Mouse (Mus musculus) spleen, adult 2 months (tissue): ENCODE results near the gene Iqcf4. TPM values are rescaled to one million over a fixed set of nuclear protein-coding genes. Genes with fewer than 3 reads are reported as not detected.
"Not testable (repeated sequence)": the region's sequence is repeated elsewhere in the genome, so short reads cannot be mapped to it uniquely, and the experiment has no call there.

ENCODE experiments used
- DNase-seq, 2 experiments: peaks; one replicate each; pipeline versions ENCODE4 v3.0.0 to v3.0.0-alpha.2; 2012 to 2021; ENCODE audit warnings: low spot score in 2 of 2, low read depth in 1 of 2
- H3K27ac ChIP-seq: fragments of 200-500 bp; 2 replicates; pipeline ENCODE4 v1.5.1; 2012; ENCODE audit warnings: low read length, inconsistent platforms; ENCODE audit not compliant: insufficient read depth
- H3K27me3 ChIP-seq: fragments of 200-500 bp; 2 replicates; pipeline ENCODE4 v1.6.1; 2012; ENCODE audit warnings: mild to moderate bottlenecking, moderate library complexity, low read length, inconsistent platforms; ENCODE audit not compliant: control insufficient read depth, insufficient read depth
- H3K36me3 ChIP-seq: fragments of 200-500 bp; 2 replicates; pipeline ENCODE4 v1.6.1; 2012; ENCODE audit warnings: mild to moderate bottlenecking, low read length, inconsistent platforms; ENCODE audit not compliant: control insufficient read depth, insufficient read depth
- H3K4me1 ChIP-seq: fragments of 200-500 bp; 2 replicates; pipeline ENCODE4 v1.6.1; 2011; ENCODE audit warnings: inconsistent platforms; ENCODE audit not compliant: control insufficient read depth, insufficient read depth, insufficient read length
- H3K4me3 ChIP-seq: fragments of 200-500 bp; 2 replicates; pipeline ENCODE4 v1.5.1; 2011; ENCODE audit warnings: mild to moderate bottlenecking, inconsistent platforms; ENCODE audit not compliant: insufficient read depth, insufficient read length; ENCODE audit errors: extremely low read depth
- CTCF ChIP-seq: fragments of 200-500 bp; IDR thresholded peaks from 2 replicates; pipeline ENCODE4 v1.5.1; 2011; ENCODE audit warnings: mild to moderate bottlenecking, inconsistent platforms; ENCODE audit not compliant: insufficient read depth, insufficient read length, insufficient replicate concordance; ENCODE audit errors: extremely low read depth
- POLR2A ChIP-seq: fragments of 200-500 bp; IDR thresholded peaks from 2 replicates; pipeline ENCODE4 v1.6.1; 2011; ENCODE audit warnings: low read depth, low read length, inconsistent platforms
- WGBS: fragments of 180-500 bp; shearing (Covaris S2); methylation state at CpG from one replicate; pipeline ENCODE4 v1.1.7; 2018; 5-methylcytosine and 5-hydroxymethylcytosine counted together
- polyA plus RNA-seq: library from polyadenylated mRNA; depleted of rRNA; stranded (reverse); fragments of >200 nt; gene quantifications from 2 replicates; pipeline ENCODE4 v1.2.3, GENCODE M21; 2012

Iqcf4 gene
- polyA plus RNA-seq, 1 experiment, result not detected

DNA sequence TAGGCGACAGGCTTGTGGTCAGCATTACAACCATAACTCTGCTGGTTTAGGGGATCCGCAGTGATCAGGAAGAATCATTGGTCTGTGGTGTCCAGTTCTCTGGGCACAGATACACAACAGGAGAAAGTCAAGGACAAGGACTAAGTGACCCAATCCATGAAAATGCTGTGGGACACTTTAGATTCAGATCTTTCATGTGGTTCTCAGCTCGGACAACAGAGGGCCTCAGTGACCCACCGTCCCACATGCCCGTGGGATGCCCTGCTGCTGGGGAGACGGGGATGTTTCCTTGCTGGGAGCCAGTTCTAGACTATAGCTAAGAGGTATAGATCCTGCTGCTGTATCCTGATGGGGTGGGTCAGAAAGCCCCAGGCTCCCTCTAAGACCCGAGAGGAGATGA, 27.7 kb upstream of the Iqcf4 start:
- Histone ChIP-seq H3K4me1 (no peaks in the 10 kb centered on the region), H3K27me3 (no peaks in the 10 kb centered on the region), H3K4me3 (no peak overlapping the region), H3K27ac (no peak overlapping the region), H3K36me3 (no peaks in the 10 kb centered on the region)
- 46% methylated on average over 7 of the region's 7 CpGs for WGBS
- TF ChIP-seq CTCF (no peak), POLR2A (no peak)
- no peak for DNase-seq

- WGBS, result 78% methylated on average over 7 of the region's 7 CpGs
- TF ChIP-seq CTCF (no peak), POLR2A (no peak)
- DNase-seq, result no peak
- H3K27ac ChIP-seq, result no peak overlapping the region
- no peaks in the 10 kb centered on the region for H3K36me3 ChIP-seq
- no peak overlapping the region for H3K4me3 ChIP-seq
- H3K4me1 ChIP-seq, result no peaks in the 10 kb centered on the region
- no peaks in the 10 kb centered on the region for H3K27me3 ChIP-seq
These were observed 25.0 kb upstream of the Iqcf4 start for GRCm38 (mm10) chr9:106595836-106596235.

- H3K4me1 ChIP-seq, H3K36me3 ChIP-seq, H3K4me3 ChIP-seq, H3K27me3 ChIP-seq, DNase-seq, H3K27ac ChIP-seq: not testable (repeated sequence)
- WGBS, result 35% methylated on average over 4 of the region's 4 CpGs
These were observed 24.6 kb upstream of the Iqcf4 start for GRCm38 (mm10) chr9:106595402-106595801.

GRCm38 (mm10) chr9:106592158-106592557, 21.4 kb upstream of the Iqcf4 start:
- H3K36me3 ChIP-seq, result no peaks in the 10 kb centered on the region
- no peaks in the 10 kb centered on the region for H3K4me1 ChIP-seq
- 88% methylated on average over 5 of the region's 5 CpGs for WGBS
- DNase-seq, result no peak
- no peak overlapping the region for H3K27ac ChIP-seq
- TF ChIP-seq POLR2A (no peak), CTCF (no peak)
- H3K4me3 ChIP-seq, result no peak overlapping the region
- H3K27me3 ChIP-seq, result no peaks in the 10 kb centered on the region

DNA sequence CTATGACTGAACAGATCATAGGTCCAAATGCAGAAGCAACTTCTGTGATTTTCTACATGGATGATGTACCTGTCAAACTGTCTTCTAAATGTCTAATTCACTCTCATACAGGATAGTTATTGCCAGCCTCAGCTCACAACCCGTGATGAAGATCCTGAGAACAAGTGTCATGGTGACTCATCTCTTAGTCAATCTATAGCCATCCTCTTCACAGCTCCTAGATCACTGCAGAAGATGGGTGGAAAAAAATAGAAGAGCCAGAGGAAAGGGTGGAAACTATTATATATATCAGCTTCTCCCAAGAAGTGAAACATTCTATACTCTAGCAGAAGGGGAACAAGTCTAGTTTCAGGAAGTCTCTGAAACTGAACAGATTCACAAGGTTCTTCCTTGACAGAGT, 11.8 kb upstream of the Iqcf4 start:
- Histone ChIP-seq H3K27ac (no peak overlapping the region), H3K4me3 (no peak overlapping the region), H3K27me3 (no peaks in the 10 kb centered on the region), H3K36me3 (no peaks in the 10 kb centered on the region), H3K4me1 (no peaks in the 10 kb centered on the region)
- TF ChIP-seq POLR2A (no peak), CTCF (no peak)
- no peak for DNase-seq
- WGBS, result 69% methylated on average over 1 of the region's 1 CpGs

GRCm38 (mm10) chr9:106580016-106580415, 9.2 kb upstream of the Iqcf4 start:
- WGBS, result 80% methylated on average over 7 of the region's 7 CpGs
- H3K4me3 ChIP-seq, result no peak overlapping the region
- H3K36me3 ChIP-seq, result no peaks in the 10 kb centered on the region
- no peaks in the 10 kb centered on the region for H3K27me3 ChIP-seq
- H3K27ac ChIP-seq, result no peak overlapping the region
- TF ChIP-seq CTCF (no peak), POLR2A (no peak)
- no peak for DNase-seq
- no peaks in the 10 kb centered on the region for H3K4me1 ChIP-seq

DNA sequence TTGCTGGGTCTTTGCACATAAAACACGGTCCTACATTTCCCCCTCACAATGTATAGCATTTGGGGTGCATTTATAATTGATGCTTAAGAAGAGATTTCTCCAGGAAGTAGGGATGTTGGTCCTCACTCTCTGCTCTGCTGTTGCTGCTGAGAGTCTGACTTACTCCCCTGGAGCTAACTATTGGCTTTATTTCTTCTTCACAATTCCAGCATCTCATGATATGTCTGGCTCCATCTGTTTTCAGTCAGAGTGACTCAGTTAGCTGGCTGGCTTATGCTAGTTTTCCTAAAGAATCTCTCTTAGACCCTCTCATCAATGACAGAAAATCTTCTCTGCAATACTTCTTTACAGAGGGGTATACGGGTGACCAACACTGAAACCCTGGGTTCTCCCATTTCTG, 5.3 kb upstream of the Iqcf4 start:
- TF ChIP-seq POLR2A (no peak), CTCF (no peak)
- Histone ChIP-seq H3K36me3 (no peaks in the 10 kb centered on the region), H3K27ac (no peak overlapping the region), H3K4me3 (no peak overlapping the region), H3K4me1 (no peaks in the 10 kb centered on the region), H3K27me3 (no peaks in the 10 kb centered on the region)
- 83% methylated on average over 2 of the region's 2 CpGs for WGBS
- no peak for DNase-seq
